Mouse (Mus musculus): ENCODE measurements at regions not wholly inside any gene's neighbourhood (a gene's known extent, or its start where the extent isn't known, plus 50 kb on each side); places are given as distances from the start of the nearest gene placed in this dataset.

DNA sequence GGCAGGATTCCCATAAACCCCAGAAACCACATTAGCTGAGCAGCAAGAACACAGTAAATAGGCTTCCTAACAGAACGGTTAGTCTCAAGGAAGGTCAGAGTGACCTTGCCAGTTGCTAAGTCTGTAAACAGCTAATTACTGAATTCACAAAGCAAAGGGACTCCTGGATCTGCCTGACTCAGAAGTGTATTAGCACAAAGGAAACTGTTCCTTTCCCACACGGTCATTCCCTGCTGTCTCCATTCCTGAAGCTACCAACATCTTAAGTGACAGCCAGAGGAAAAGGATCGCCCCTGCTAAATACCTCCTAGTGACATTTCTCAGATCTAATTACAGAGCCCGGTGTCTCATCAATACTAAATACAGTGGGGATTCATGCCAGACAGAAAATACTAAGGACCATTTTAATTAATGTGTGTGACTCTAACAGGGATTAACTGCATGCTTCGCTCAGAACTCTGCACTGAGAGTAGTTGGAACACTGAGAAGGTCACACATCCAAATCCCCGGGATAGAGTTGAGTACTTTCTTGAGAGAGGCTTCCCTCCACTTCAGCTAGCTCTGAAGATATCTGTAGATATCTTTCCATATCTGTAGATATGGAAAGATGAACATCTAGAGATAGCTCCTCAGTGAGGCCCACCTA lies 663.3 kb downstream of the Fgf12 start:
- Histone ChIP-seq H3K9me3 (ENCODE audit: control insufficient read depth, low read length) (no peaks in the 10 kb centered on the region), H3K4me3 (ENCODE audit: low read depth, low read length) (no peak overlapping the region), H3K27ac (ENCODE audit: low read depth, low read length) (no peak overlapping the region), H3K27me3 (ENCODE audit: control insufficient read depth, insufficient read depth, low read length) (no peaks in the 10 kb centered on the region), H3K4me1 (ENCODE audit: control insufficient read depth, insufficient read depth, low read length) (no peaks in the 10 kb centered on the region), H3K4me2 (ENCODE audit: low read depth) (no peak overlapping the region), H3K9ac (ENCODE audit: low read length) (no peak overlapping the region), H3K36me3 (ENCODE audit: control insufficient read depth, insufficient read depth, low read length) (no peaks in the 10 kb centered on the region)
- ATAC-seq (ENCODE audit: insufficient read depth, low FRiP score, low TSS enrichment) (no peak), DNase-seq (ENCODE audit: low spot score) (no peak)
- whole genome bisulfite sequencing = 75% methylated on average over 6 of the region's 6 CpGs

DNA sequence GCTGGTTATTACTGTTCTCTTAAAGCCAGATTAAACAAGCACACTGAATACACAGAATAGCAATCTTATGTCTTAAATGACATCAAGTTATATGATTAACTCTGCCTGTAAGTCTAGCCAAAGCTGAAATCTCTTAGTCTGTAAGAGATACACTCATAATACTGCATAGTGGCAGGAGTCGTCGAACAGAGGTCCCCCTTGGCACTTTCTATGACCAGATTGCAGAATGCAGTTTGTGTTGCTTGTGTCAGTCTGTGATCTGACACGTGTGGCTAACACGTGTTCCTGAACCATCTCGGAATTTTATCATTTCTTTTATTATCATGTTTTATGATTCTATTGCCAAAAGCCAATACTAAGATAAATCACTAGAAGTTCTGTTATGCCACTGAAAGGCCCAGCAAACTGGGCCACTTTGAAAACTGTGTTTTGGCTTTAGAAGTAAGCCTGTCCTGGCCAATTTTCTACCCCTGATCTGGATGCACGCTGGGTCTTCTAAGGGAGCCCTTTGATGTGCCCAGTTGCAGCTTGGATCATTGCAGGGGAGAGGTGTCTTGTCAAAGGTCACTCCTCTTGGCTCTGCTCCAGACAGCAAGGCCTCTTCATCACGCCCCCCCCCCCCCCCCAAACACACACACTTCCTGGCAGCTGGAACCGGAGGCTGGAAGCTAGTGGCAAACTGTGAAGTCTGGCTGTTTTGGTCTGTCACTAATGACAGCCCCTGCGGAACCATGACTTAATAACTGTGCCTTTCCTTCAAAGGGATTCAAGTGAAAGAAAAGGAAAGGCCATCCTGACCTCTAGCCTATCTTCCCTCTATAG lies 648.4 kb downstream of the Fgf12 start:
- ATAC-seq (ENCODE audit: insufficient read depth, low FRiP score, low TSS enrichment) = 0 out of 2 replicates have a peak, but pooled peaks have one; percentile 35
- H3K36me3 ChIP-seq (ENCODE audit: control insufficient read depth, insufficient read depth, low read length) = no peaks in the 10 kb centered on the region
- no peak overlapping the region for H3K27ac ChIP-seq (ENCODE audit: low read depth, low read length)
- H3K9me3 ChIP-seq (ENCODE audit: control insufficient read depth, low read length) = no peaks in the 10 kb centered on the region
- no peaks in the 10 kb centered on the region for H3K27me3 ChIP-seq (ENCODE audit: control insufficient read depth, insufficient read depth, low read length)
- H3K4me1 ChIP-seq (ENCODE audit: control insufficient read depth, insufficient read depth, low read length) = no peaks in the 10 kb centered on the region
- H3K4me2 ChIP-seq (ENCODE audit: low read depth) = no peak overlapping the region
- H3K9ac ChIP-seq (ENCODE audit: low read length) = no peak overlapping the region
- peak; percentile 39 for DNase-seq (ENCODE audit: low spot score)
- WGBS = 42% methylated on average over 9 of the region's 9 CpGs
- no peak overlapping the region for H3K4me3 ChIP-seq (ENCODE audit: low read depth, low read length)

DNA sequence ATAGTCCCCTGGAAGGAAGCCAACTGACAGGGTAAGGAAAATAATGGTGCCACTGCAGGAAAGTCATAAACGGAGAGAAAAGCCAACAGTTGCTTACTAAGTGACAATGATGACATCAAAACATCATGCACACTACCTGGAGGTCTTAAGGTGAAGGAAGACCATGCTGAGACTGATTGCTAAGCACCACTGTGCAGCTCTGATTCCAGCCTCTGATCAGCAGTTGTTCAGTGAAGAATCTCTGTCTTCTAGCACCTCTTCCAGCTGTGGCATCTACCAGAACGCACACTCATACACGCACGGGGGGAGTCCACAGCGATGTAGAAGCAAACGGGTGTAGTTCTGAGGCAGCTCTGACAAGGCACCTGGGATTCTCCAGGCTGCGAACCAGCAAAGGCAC lies 647.8 kb downstream of the Fgf12 start:
- no peak for ATAC-seq (ENCODE audit: insufficient read depth, low FRiP score, low TSS enrichment)
- Histone ChIP-seq H3K27me3 (ENCODE audit: control insufficient read depth, insufficient read depth, low read length) (no peaks in the 10 kb centered on the region), H3K4me2 (ENCODE audit: low read depth) (no peak overlapping the region), H3K4me3 (ENCODE audit: low read depth, low read length) (no peak overlapping the region), H3K9ac (ENCODE audit: low read length) (no peak overlapping the region), H3K9me3 (ENCODE audit: control insufficient read depth, low read length) (no peaks in the 10 kb centered on the region), H3K4me1 (ENCODE audit: control insufficient read depth, insufficient read depth, low read length) (no peaks in the 10 kb centered on the region), H3K36me3 (ENCODE audit: control insufficient read depth, insufficient read depth, low read length) (no peaks in the 10 kb centered on the region), H3K27ac (ENCODE audit: low read depth, low read length) (no peak overlapping the region)
- WGBS = 61% methylated on average over 7 of the region's 7 CpGs
- peak; percentile 21 for DNase-seq (ENCODE audit: low spot score)

DNA sequence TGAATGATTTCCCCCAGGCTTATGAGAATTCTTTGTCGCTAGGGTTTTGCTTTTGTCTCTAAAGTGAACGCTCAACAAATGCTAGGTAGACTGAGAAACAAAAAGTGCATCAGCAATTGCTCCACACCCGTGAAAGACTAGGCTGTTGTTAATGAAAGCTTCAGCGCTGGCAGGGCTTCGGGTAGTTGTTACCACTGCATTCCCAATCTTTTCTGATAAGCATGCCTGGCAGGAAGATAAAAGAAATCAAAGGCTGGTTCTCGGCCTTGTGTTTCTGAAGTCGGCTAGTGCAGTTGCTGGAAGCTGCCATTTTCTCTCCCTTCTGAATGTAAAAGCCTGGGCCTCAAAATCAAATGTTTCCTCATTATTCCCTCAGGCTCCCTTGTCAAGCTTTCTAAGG lies 647.0 kb downstream of the Fgf12 start:
- Histone ChIP-seq H3K27me3 (ENCODE audit: control insufficient read depth, insufficient read depth, low read length) (no peaks in the 10 kb centered on the region), H3K27ac (ENCODE audit: low read depth, low read length) (no peak overlapping the region), H3K4me2 (ENCODE audit: low read depth) (no peak overlapping the region), H3K4me3 (ENCODE audit: low read depth, low read length) (no peak overlapping the region), H3K4me1 (ENCODE audit: control insufficient read depth, insufficient read depth, low read length) (no peaks in the 10 kb centered on the region), H3K9me3 (ENCODE audit: control insufficient read depth, low read length) (no peaks in the 10 kb centered on the region), H3K9ac (ENCODE audit: low read length) (no peak overlapping the region), H3K36me3 (ENCODE audit: control insufficient read depth, insufficient read depth, low read length) (no peaks in the 10 kb centered on the region)
- WGBS = 70% methylated on average over 7 of the region's 7 CpGs
- no peak for ATAC-seq (ENCODE audit: insufficient read depth, low FRiP score, low TSS enrichment)
- DNase-seq (ENCODE audit: low spot score) = no peak

DNA sequence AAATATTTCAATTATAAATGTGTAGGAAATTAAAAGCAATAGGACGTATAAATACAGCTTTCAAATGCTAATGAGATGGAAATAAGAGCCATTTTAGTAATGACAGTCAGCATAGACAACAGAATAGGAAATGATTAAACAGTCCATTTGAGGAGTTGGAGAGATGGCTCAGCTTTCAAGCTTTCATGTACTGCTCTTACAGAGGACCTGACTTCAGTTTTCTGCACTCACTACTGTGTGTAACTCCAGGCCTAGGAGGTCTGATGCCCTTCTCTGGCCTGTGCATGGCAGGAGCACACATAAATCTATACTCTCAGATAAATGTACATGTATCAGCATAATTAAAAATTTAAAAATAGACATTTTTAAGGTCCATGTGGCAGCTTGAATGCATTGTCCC lies 643.1 kb downstream of the Fgf12 start:
- ATAC-seq (ENCODE audit: insufficient read depth, low FRiP score, low TSS enrichment) = no peak
- H3K4me3 ChIP-seq (ENCODE audit: low read depth, low read length) = no peak overlapping the region
- 74% methylated on average over 1 of the region's 1 CpGs for WGBS
- no peak overlapping the region for H3K9ac ChIP-seq (ENCODE audit: low read length)
- no peaks in the 10 kb centered on the region for H3K27me3 ChIP-seq (ENCODE audit: control insufficient read depth, insufficient read depth, low read length)
- H3K4me2 ChIP-seq (ENCODE audit: low read depth) = no peak overlapping the region
- no peaks in the 10 kb centered on the region for H3K4me1 ChIP-seq (ENCODE audit: control insufficient read depth, insufficient read depth, low read length)
- H3K27ac ChIP-seq (ENCODE audit: low read depth, low read length) = no peak overlapping the region
- no peaks in the 10 kb centered on the region for H3K9me3 ChIP-seq (ENCODE audit: control insufficient read depth, low read length)
- DNase-seq (ENCODE audit: low spot score) = no peak
- no peaks in the 10 kb centered on the region for H3K36me3 ChIP-seq (ENCODE audit: control insufficient read depth, insufficient read depth, low read length)
